Mouse (Mus musculus) thymus, postnatal 0 days (tissue): ENCODE data around the gene Rnf208. TPM values are rescaled to one million over a fixed set of nuclear protein-coding genes. Genes with fewer than 3 reads are reported as not detected.

ENCODE experiments used
- DNase-seq: peaks from one replicate; pipeline ENCODE4 v3.0.0-alpha.2; 2015; ENCODE audit warnings: low spot score
- polyA plus RNA-seq: library from polyadenylated mRNA; unstranded; fragments of >200 nt; fragmentation: Nextera tagmentation; extraction: Ambion mirVana; gene quantifications from 2 replicates; pipeline ENCODE4 v1.2.1, GENCODE M21; 2015

Rnf208 gene
- polyA plus RNA-seq, 1 experiment from 2014 or later = 1.2 TPM

- DNase-seq = no peak
These were observed 17.6 kb upstream of the Rnf208 start, which contains the start of gene Tubb4b for GRCm38 (mm10) chr2:25224492-25224765. Gene Tubb4b (minus strand): TSS chr2:25224702.

- DNase-seq = peak; percentile 100
These were observed 17.0 kb upstream of the Rnf208 start for GRCm38 (mm10) chr2:25224766-25225752.

- DNase-seq = no peak
These were observed 16.2 kb upstream of the Rnf208 start for GRCm38 (mm10) chr2:25225811-25226379.

GRCm38 (mm10) chr2:25226864-25227263 lies 15.2 kb upstream of the Rnf208 start:
- no peak for DNase-seq

GRCm38 (mm10) chr2:25227406-25227805 lies 14.6 kb upstream of the Rnf208 start:
- no peak for DNase-seq

GRCm38 (mm10) chr2:25228431-25228889 lies 13.6 kb upstream of the Rnf208 start:
- peak; percentile 91 for DNase-seq

GRCm38 (mm10) chr2:25228995-25229530 lies 13.0 kb upstream of the Rnf208 start:
- no peak for DNase-seq

- DNase-seq = no peak
These were observed 12.5 kb upstream of the Rnf208 start for GRCm38 (mm10) chr2:25229582-25229981.

GRCm38 (mm10) chr2:25230581-25230980 lies 11.5 kb upstream of the Rnf208 start:
- no peak for DNase-seq

GRCm38 (mm10) chr2:25231038-25231437 lies 11.0 kb upstream of the Rnf208 start:
- no peak for DNase-seq

- no peak for DNase-seq
These were observed 8.6 kb upstream of the Rnf208 start for GRCm38 (mm10) chr2:25233421-25233820.

- no peak for DNase-seq
These were observed 8.0 kb upstream of the Rnf208 start, which contains the start of gene Slc34a3 for GRCm38 (mm10) chr2:25234050-25234449. Gene Slc34a3 (minus strand): TSS chr2:25234364.

GRCm38 (mm10) chr2:25234551-25235220 lies 7.4 kb upstream of the Rnf208 start:
- DNase-seq = no peak

GRCm38 (mm10) chr2:25236614-25237013 lies 5.4 kb upstream of the Rnf208 start, which contains the start of gene Rnf224:
Gene Rnf224 (minus strand): TSS chr2:25236787.
- no peak for DNase-seq

- DNase-seq = no peak
These were observed 4.5 kb upstream of the Rnf208 start for GRCm38 (mm10) chr2:25237522-25237921.

- no peak for DNase-seq
These were observed 3.9 kb upstream of the Rnf208 start for GRCm38 (mm10) chr2:25238106-25238505.

- DNase-seq = no peak
These were observed 2.3 kb upstream of the Rnf208 start for GRCm38 (mm10) chr2:25239766-25240165.

- no peak for DNase-seq
These were observed 1.7 kb upstream of the Rnf208 start for GRCm38 (mm10) chr2:25240310-25240709.

- peak; percentile 53 for DNase-seq
These were observed 1.2 kb upstream of the Rnf208 start for GRCm38 (mm10) chr2:25240723-25241437.

- DNase-seq = no peak
These were observed 648 bp upstream of the Rnf208 start for GRCm38 (mm10) chr2:25241438-25241775.

- DNase-seq = no peak
These were observed 1.3 kb downstream of the Rnf208 start for GRCm38 (mm10) chr2:25243342-25243741.
